Mouse (Mus musculus): ENCODE measurements around the gene 4921504E06Rik. TPM values are rescaled to one million over a fixed set of nuclear protein-coding genes. Genes with fewer than 3 reads are reported as not detected.

The 4921504E06Rik gene
- total and polyA plus RNA-seq, 3 experiments: not detected

DNA sequence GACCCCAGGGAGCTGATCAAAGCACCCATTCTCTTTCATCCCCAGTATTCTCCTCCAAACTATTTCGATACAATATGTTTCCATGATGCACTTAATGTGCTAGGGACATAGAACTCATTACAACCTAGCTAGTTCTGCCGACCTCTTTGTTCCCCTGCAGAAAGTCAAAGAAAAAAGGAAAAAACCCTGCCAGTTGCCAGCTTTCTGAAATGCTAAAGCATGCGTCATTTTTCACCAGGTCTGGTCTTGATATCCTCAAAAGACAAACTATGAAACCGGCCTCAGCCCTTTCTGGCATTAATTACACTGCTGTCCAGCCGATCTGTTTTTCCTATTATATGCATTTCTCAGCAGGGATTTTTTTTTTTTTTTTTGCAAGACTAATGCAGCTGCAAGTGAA, 98.5 kb downstream of the 4921504E06Rik start:
- H3K9ac ChIP-seq (ENCODE audit: control insufficient read depth, low read depth, low read length, poor library complexity, severe bottlenecking): no peak overlapping the region
- no peaks in the 10 kb centered on the region for H3K79me2 ChIP-seq (ENCODE audit: control insufficient read depth, insufficient read depth, low read length, poor library complexity)
- TF ChIP-seq CHD1 (IDR thresholded peaks at IDR 0.05; ENCODE audit: low read depth, low read length) (no peak), ZKSCAN1 (IDR thresholded peaks at IDR 0.05; ENCODE audit: low read depth, low read length) (no peak), NELFE (IDR thresholded peaks at IDR 0.05; ENCODE audit: low read depth, low read length) (no peak)
- H3K4me1 ChIP-seq (ENCODE audit: control insufficient read depth in 1 of 2, insufficient read depth in 2 of 2, low read length in 2 of 2): no peaks in the 10 kb centered on the region
- DNase-seq (ENCODE audit: low read depth, low spot score): no peak
- H3K36me3 ChIP-seq (ENCODE audit: control insufficient read depth in 1 of 2, insufficient read depth in 2 of 2, low read length in 2 of 2): no peaks in the 10 kb centered on the region
- H3K9me3 ChIP-seq (replicated peaks; ENCODE audit: insufficient read depth, low read length): no peaks in the 10 kb centered on the region
- H3K4me3 ChIP-seq (ENCODE audit: control insufficient read depth in 1 of 2, insufficient read depth in 1 of 2, low read depth in 2 of 2, low read length in 2 of 2): no peak overlapping the region
- no peaks in the 10 kb centered on the region; a peak in 1 of 4 replicates for H3K27me3 ChIP-seq (ENCODE audit: control insufficient read depth in 1 of 2, insufficient read depth in 2 of 2, low read length in 2 of 2)
- no peak overlapping the region for H3K27ac ChIP-seq (ENCODE audit: control insufficient read depth, low read depth, low read length)

DNA sequence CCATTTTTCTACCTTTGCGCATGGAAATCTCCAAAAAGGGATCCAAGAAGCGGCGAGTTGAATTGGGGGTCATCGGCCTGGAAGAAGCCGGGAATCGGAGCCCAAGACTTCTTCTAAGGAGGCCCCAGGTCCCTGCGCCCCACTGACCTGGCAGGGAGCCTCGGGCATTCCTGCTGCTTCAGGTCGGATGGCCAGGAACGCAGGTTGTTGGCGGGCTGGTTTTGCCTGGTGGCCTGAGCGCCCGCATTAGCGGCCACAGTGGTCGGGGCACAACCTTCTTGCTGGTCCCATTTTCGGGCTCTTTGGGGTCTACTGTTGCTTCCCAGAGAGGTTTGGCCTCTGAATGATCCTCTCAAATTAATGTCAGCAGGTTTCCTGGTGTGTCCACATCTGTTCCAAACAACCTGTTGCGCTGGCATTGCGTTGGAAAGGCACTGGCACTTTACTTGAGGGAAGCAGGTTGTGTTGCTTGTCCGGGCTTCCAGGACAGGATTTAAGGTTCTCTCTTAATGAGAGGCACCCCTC, 101.1 kb downstream of the 4921504E06Rik start:
- Histone ChIP-seq H3K36me3 (ENCODE audit: control insufficient read depth in 1 of 2, insufficient read depth in 2 of 2, low read length in 2 of 2) (no peaks in the 10 kb centered on the region), H3K4me3 (ENCODE audit: control insufficient read depth in 1 of 2, insufficient read depth in 1 of 2, low read depth in 2 of 2, low read length in 2 of 2) (no peak overlapping the region), H3K9ac (ENCODE audit: control insufficient read depth, low read depth, low read length, poor library complexity, severe bottlenecking) (no peak overlapping the region), H3K27ac (ENCODE audit: control insufficient read depth, low read depth, low read length) (no peak overlapping the region), H3K27me3 (ENCODE audit: control insufficient read depth in 1 of 2, insufficient read depth in 2 of 2, low read length in 2 of 2) (no peaks in the 10 kb centered on the region; a peak in 1 of 4 replicates), H3K4me1 (ENCODE audit: control insufficient read depth in 1 of 2, insufficient read depth in 2 of 2, low read length in 2 of 2) (no peaks in the 10 kb centered on the region), H3K79me2 (ENCODE audit: control insufficient read depth, insufficient read depth, low read length, poor library complexity) (no peaks in the 10 kb centered on the region), H3K9me3 (replicated peaks; ENCODE audit: insufficient read depth, low read length) (no peaks in the 10 kb centered on the region)
- no peak for TF ChIP-seq TAL1 (IDR thresholded peaks at IDR 0.05; ENCODE audit: low read length)
- DNase-seq (ENCODE audit: low read depth, low spot score): no peak

DNA sequence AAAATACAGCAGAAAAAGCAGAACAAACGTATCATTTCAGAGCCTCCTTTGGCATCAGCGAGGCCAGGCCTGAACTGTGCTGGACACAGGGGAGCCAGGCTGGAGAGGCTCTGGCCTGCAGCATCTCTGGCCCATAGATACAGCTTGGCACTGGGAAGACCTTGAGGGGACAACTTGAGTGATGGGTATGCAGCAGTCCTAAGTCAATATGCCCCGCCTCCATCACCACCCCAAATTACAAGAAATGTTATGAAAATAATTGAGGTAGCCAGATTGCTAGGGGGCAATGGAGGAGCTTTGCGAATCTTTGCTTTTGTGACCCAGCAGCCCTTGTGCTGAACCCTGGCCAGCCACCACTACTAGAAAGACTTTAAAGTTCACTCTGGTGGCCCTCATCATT, 104.4 kb downstream of the 4921504E06Rik start:
- Histone ChIP-seq H3K9me3 (replicated peaks; ENCODE audit: insufficient read depth, low read length) (no peaks in the 10 kb centered on the region), H3K27me3 (ENCODE audit: control insufficient read depth in 1 of 2, insufficient read depth in 2 of 2, low read length in 2 of 2) (no peaks in the 10 kb centered on the region; a peak in 1 of 4 replicates), H3K36me3 (ENCODE audit: control insufficient read depth in 1 of 2, insufficient read depth in 2 of 2, low read length in 2 of 2) (no peaks in the 10 kb centered on the region), H3K9ac (ENCODE audit: control insufficient read depth, low read depth, low read length, poor library complexity, severe bottlenecking) (no peak overlapping the region), H3K27ac (ENCODE audit: control insufficient read depth, low read depth, low read length) (no peak overlapping the region), H3K79me2 (ENCODE audit: control insufficient read depth, insufficient read depth, low read length, poor library complexity) (no peaks in the 10 kb centered on the region), H3K4me1 (ENCODE audit: control insufficient read depth in 1 of 2, insufficient read depth in 2 of 2, low read length in 2 of 2) (no peaks in the 10 kb centered on the region), H3K4me3 (ENCODE audit: control insufficient read depth in 1 of 2, insufficient read depth in 1 of 2, low read depth in 2 of 2, low read length in 2 of 2) (no peak overlapping the region)
- no peak for TF ChIP-seq MEF2A (IDR thresholded peaks at IDR 0.05; ENCODE audit: extremely low read depth, insufficient replicate concordance, low read depth, low read length, poor library complexity, severe bottlenecking)
- no peak for TF ChIP-seq TBP (IDR thresholded peaks at IDR 0.05; ENCODE audit: low read depth, low read length)
- no peak for TF ChIP-seq HCFC1 (IDR thresholded peaks at IDR 0.05; ENCODE audit: low read depth, low read length)
- TF ChIP-seq BHLHE40 (IDR thresholded peaks at IDR 0.05; ENCODE audit: borderline replicate concordance, low read depth, low read length): no peak
- no peak for TF ChIP-seq CHD2 (IDR thresholded peaks at IDR 0.05; ENCODE audit: low read length)
- TF ChIP-seq MAZ (IDR thresholded peaks at IDR 0.05; ENCODE audit: low read depth, low read length): no peak
- no peak for TF ChIP-seq TCF12 (IDR thresholded peaks at IDR 0.05; ENCODE audit: low read depth, low read length)
- TF ChIP-seq NRF1 (IDR thresholded peaks at IDR 0.05; ENCODE audit: insufficient read depth, low read depth, low read length, poor library complexity, severe bottlenecking): no peak
- no peak for TF ChIP-seq SMC3 (IDR thresholded peaks at IDR 0.05; ENCODE audit: low read depth, low read length)
- DNase-seq (ENCODE audit: low read depth, low spot score): no peak

All from MEL (cell line).